Mouse (Mus musculus): ENCODE results near the gene Art3.

The Art3 gene

DNA sequence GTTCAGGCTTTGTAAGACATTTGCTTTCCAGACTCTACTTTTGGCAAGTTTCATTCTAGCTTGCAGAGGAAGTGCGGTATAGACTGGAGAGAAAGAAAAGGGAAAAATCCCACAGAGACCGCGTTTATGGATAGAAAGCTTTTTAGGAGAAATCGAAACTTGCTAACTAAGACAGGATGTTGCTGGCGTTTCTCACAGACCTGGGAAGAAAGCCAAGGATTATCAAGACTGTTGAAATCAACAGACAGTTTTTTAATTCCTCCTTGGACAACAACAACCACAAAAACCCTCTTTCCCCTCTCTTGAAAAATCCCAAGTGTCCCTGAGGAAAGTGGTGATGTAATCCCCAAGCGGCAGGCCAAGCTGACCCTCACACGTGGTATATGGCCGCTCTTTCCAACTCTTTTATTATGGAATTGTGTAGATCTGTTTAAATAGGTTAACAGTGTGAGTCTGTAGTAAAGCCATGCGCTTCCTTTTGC is 773 bp downstream of the Art3 start:
- DNase-seq (ENCODE audit: extremely low read depth, insufficient read length, low spot score): no peak

DNA sequence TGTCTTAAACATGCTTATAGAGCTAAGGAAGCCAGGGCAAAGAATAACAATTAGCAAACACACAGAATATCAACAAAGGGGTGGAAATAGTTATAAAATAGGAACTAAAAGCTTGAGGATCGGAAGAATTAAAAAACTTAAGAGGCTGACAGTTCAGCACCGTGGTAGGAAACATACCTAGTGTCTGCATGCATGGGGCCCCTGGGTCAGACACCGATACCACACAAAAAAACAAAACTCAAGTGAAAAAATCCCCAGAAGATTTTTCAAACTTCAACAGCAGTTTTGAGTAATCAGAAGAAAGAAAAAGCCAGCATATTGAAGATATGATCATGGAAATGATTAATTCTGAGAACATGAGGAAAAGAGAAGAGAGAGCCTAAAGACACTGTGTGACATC is 5.1 kb downstream of the Art3 start:
- DNase-seq (ENCODE audit: extremely low read depth, insufficient read length, low spot score): no peak

DNA sequence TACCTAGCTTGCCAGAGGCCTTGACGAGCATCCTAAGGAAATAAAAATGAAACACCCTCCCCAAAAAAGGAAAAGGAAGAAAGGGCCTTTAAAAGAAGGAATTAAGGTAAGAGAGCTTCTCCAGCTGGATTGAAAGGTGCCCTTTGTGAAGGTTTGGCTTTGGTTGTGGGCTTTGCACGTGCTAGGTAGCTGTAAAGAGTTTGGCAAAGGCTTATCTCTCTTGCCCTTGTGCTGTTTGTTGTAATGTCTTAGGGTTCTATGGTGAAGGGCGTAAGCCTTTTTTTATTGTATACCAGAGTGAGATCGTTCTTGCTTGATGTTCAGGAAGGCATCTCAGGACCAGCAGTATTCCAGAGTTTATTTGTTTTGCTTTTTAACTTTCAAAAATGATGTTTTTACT is 9.0 kb downstream of the Art3 start:
- DNase-seq (ENCODE audit: extremely low read depth, insufficient read length, low spot score): no peak

DNA sequence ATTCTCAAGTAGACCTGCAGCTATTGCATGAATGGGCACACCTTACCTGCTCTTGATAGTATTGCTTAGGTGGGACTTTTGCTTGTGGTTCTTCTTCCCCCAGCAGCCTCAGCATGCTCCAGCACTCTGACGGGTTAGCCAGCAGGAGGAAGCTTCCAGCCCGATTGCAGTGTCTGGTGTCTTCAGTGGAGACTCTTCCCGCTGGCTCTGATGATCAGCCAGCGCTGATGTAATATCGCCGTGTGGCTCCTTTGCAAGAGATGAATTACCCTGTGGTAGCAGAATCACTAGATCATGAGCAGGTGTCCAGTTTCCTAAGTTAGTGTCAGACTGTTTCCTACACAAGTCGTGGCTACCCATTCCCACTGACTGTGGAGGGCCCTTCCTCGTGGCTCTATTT is 13.4 kb downstream of the Art3 start:
- DNase-seq (ENCODE audit: extremely low read depth, insufficient read length, low spot score): no peak

- DNase-seq (ENCODE audit: extremely low read depth, insufficient read length, low spot score): peak; percentile 62
Measured at GRCm38 (mm10) chr5:92348794-92349413, 17.3 kb downstream of the Art3 start, which contains the start of gene Cxcl10. Gene Cxcl10, minus strand, starts transcription at chr5:92348889.

DNA sequence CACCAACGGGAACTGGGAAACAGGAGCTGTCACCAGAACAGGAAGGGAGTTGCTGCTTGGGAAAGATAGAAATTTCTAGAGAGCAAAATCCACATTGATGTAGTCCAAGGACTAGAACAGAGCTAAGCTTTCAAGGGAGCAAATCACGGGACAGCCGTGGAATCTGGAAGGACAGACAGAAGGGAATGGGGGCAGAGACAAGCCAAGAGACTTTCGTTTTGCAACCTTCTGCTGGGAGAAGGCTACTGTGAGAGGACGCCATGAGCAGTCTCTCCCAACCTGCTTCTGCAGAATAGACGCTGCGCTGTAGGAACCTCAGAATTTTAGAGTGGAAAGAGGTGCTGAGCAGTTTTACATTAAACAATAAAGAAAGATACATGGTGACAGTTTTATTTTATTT is 18.1 kb downstream of the Art3 start:
- no peak for DNase-seq (ENCODE audit: extremely low read depth, insufficient read length, low spot score)

DNA sequence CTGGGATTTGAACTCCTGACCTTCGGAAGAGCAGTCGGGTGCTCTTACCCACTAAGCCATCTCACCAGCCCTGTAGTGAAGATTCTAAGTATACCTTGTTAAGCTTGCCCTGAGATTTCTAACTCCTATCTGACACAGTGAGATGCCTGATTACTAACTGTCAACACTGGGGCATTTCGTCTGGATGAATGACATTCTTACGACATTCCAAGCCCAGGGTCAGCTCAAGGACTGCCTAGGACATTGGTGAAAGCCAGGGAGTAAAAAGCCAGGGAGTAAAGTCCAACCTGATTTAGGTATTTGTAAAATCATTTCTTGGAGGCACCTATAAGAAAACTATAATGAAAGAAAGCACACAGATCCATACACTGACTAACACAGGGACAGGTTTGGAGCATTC is 21.1 kb downstream of the Art3 start:
- DNase-seq (ENCODE audit: extremely low read depth, insufficient read length, low spot score): peak; percentile 36

- peak; percentile 61 for DNase-seq (ENCODE audit: extremely low read depth, insufficient read length, low spot score)
Measured at GRCm38 (mm10) chr5:92353517-92353916, 21.9 kb downstream of the Art3 start.

- DNase-seq (ENCODE audit: extremely low read depth, insufficient read length, low spot score): no peak
Measured at GRCm38 (mm10) chr5:92358033-92358432, 26.4 kb downstream of the Art3 start.

GRCm38 (mm10) chr5:92358767-92359455 is 27.3 kb downstream of the Art3 start:
- no peak for DNase-seq (ENCODE audit: extremely low read depth, insufficient read length, low spot score)

DNA sequence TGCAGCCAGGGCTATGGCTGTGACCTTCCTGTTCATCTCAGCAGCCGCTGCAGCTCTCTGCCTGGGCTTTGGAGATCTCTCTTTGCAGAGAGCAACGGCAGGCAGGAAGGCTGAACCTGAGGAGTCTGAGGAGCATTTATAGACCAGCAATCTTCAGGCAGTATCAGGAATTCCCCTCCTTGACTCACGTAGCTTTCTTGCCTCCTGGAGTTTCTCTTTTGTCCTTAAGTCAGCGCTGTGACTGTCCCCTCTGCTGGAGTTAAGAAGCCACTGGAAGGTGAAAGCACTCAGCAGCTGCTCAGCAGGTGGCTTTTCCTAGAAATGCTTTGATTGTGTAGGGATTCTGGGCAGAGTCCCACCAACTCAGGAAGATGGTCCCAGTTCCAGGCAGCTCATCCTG is 31.6 kb downstream of the Art3 start:
- no peak for DNase-seq (ENCODE audit: extremely low read depth, insufficient read length, low spot score)

- no peak for DNase-seq (ENCODE audit: extremely low read depth, insufficient read length, low spot score)
Measured at GRCm38 (mm10) chr5:92364011-92364410, 32.4 kb downstream of the Art3 start.

DNA sequence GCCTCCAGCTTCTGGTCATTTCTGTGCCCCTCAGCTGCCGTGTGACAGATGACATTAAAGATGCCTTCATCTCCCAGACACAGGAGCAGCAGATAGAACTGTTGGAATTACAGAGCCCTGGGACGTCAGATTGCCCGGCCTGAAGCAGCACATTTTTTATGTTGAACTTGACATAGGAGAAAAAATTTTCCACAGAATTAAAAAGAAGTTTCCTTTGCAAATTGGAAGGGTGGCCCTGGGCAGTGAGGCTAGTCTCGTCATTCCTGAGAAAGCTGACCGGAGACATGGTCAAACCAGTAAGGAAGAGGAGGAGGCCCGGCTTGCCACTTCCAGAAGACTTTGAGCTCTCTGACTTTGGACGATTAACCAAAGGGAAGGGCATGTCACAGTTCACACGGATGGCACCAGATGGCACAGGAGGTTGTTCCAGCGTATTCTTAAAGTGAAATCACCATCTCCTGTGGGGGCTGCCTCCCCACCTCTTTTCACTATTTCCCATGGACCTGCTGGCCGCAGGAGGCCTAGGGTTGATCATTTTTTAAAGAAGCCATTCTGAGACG is 33.6 kb downstream of the Art3 start:
- DNase-seq (ENCODE audit: extremely low read depth, insufficient read length, low spot score): no peak

DNA sequence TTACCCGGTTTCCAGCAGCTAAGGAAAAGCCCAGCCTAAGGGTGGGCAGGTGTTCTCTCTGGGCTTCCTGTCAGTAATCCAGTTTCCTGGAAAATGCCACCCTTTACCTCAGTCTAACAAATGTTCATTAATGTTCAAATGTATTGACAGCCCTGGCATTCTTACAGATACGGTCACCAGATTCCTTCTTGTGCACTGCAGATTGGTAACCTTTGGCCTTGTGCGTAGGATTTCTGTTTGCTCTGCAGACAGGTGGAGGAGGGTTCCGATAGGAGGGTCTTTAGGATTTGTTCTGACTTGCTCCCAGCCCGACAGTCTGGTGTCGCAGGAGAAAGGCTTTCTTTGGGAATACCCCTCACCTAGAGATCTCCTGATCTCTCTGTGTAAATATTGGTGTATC is 34.9 kb downstream of the Art3 start:
- no peak for DNase-seq (ENCODE audit: extremely low read depth, insufficient read length, low spot score)

DNA sequence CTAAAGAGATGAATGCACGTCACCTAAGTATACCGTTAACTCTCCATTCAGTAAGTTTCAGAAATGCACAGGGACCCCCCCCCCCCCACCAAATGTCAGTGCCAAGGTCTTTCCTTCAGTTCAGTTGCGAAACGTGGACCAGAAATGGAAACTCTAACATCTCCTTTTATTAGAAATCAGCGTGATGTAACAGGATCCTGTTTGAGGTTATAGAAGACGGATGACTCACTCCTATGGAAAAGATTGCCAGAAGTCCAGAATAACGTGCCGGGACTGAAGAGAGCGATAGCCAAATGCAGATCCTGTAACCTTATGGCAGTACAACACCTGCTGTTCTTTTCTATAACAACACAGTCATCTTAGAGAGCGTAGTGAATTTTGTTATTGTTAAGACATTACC is 36.8 kb downstream of the Art3 start:
- DNase-seq (ENCODE audit: extremely low read depth, insufficient read length, low spot score): peak; percentile 58

DNA sequence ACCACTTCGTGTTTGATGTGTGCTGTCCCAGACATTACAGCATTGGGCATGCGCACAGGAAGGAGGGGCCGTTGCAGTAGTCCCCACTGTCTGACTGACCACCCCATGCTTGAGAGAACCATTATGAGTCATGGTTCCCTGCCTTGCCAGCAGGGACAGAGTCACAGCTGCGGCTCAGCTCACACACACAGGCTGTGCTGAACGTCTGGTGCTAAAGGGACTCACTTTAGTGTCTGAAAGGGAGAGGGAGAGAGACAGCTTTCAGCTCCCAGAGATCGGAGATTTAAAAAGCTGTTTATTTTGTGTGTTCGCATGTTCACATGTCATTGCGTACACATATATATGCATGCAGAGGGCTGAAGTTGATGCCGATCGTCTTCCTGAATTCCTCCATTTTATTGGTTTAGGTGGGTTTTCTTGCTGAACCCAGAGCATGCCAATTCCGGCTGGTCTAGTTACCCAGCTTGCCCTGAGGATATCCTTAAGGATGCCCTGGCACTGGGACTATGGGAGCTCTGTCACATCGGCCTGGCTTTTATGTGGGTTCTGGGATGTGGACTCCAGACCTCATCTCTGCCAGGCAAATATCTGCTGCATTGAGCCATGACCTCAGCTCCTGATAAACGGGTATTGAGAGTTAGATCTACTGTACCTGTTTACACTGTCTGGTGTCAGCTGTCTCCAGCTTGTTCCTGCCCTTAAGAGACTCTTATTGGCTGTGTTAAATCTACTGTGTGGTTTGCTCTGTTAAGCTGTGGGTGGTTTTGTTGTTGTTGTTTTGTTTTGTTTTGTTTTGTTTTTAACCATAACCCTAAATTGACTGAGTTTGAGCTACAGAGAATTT is 37.7 kb downstream of the Art3 start:
- DNase-seq (ENCODE audit: extremely low read depth, insufficient read length, low spot score): peak; percentile 66

DNA sequence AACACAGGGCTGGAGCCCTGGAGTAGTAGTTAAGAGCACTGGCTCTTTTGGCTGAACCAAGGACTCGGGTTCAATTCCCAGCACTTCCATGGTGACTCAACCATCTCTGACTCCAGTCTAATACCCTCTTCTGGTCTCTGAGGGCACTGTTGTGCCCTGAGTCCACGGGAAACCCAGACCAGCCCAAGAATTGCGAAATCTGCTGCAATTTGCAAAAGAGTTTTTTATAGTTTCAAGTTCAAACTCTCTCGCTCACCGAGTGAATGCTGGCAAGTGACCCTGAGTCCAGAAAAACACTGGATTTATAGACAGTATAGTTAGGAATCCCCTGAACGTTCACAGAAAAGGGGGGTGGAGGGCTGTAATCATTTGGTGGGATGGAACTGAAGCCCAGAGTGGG is 38.8 kb downstream of the Art3 start:
- DNase-seq (ENCODE audit: extremely low read depth, insufficient read length, low spot score): no peak

- DNase-seq (ENCODE audit: extremely low read depth, insufficient read length, low spot score): no peak
Measured at GRCm38 (mm10) chr5:92370891-92371290, 39.3 kb downstream of the Art3 start.

DNA sequence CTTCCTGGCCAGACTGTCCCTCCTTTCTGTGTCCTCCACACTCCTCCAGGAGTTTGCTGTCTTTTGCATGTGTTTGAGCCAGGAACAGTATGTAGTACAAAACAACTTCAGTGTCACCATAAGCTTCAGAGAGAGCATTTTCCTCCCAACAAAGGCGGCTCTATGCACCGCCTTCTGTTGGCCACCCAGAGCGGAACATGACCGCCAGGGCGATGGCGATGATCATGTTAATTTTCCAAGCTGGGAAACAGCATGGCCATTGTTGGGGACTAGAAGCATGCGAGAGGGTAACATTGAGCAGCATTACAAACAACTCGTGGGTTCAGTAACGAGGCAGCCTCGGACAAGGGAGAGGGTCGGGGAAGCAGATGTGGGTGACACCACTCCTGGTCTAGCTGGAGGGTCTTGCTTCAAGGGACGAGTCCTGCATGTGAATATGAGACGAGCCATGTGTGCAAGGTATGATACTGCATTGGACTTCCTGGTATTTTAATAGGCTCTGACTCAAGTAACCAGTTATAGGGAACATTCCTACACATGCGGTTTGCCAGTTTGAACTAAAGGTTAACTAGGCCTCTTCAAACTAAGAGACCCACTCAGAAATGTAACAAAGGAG is 39.8 kb downstream of the Art3 start:
- no peak for DNase-seq (ENCODE audit: extremely low read depth, insufficient read length, low spot score)

DNA sequence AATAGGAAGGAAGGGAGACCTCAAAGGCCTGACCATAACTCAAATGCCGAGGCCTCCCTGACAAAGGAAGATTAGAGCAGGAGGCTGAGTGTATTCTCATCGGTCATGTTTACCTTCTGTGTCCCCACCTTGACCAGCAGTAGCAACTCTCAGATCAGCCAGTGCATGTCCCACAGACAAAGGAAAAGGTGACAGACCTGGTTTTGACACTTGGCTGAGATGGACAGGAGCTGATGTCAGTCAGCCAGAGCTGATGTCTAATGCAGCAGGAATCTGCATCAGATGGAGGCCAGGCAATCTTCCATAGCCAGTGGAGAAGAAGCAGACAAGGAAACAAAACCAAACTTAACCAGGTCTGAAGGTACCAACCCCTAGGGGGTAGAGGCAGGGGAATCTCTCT is 41.0 kb downstream of the Art3 start:
- DNase-seq (ENCODE audit: extremely low read depth, insufficient read length, low spot score): no peak

DNA sequence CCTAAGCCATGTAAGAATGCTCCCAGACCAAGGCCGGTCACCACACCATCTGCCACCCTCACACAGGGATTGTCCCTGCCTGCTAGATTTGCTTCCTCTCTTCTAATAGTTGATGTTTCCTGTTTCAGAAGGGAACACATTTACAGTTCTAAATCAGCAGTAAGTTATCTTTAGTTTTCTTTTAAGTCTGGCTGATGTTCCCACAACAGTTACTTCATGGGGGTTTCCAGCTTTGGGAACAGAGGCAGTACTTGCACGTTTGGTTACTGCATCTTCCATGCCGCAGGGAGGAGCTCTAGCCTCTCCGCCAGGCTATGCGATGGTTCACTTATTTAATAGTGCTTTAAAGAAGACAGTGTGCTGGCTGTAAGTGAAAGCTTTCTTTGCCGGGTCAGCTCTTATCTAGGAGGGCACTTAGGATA is 43.1 kb downstream of the Art3 start:
- no peak for DNase-seq (ENCODE audit: extremely low read depth, insufficient read length, low spot score)
